Mouse (Mus musculus): ENCODE results near the gene Iqschfp.

Gene Iqschfp

DNA sequence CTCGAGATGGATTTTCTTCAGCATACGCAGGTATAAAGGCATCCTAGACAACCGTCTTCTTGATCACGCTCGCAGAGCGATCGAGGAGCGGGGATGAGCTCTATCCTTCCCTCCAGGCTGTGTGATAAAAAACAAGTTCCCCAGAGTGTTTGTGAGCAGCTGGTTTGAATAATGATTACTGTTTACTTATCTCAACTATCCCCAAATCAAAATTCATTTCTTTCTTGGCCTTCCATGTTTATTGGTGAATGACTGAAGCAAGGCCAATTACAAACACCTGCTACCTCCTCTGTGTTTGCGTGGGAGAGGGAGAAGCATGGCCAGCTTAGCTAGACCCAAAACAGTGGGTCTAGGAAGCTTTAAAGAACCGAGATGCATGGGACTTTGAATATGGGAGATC, 712.9 kb downstream of the Iqschfp start:
- no peak for DNase-seq (ENCODE audit: low spot score)

DNA sequence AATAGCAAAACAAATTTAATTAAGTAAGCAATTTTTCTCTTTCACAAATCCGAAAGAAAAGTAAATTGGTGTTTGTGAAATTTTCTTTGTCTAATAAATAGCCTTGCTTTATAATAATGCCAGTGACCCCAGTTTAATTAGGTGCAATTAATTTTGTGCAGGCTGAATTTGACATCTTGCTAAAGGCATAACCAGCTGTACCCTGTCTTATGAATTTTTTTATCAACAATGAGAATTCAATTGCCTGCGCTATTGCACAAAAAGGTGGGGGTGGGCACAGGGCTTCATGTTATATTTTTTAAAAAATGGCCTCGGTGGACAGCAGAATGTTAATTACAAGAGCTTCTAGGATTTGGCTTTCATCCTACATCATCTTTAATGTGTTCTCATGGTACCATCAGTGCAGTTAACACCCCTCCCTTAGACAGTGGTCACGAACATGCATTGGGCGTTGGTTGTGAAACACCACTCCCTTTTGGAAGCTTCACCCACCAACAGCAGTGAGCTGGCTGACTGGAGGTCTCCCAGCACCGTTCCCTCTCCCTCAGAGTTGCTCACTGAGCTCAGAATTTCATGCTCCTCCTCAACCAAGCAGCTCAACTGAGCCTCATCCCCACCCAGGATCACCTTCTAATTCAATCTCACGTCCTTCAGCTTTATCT, 714.0 kb downstream of the Iqschfp start:
- DNase-seq (ENCODE audit: low spot score) = no peak

DNA sequence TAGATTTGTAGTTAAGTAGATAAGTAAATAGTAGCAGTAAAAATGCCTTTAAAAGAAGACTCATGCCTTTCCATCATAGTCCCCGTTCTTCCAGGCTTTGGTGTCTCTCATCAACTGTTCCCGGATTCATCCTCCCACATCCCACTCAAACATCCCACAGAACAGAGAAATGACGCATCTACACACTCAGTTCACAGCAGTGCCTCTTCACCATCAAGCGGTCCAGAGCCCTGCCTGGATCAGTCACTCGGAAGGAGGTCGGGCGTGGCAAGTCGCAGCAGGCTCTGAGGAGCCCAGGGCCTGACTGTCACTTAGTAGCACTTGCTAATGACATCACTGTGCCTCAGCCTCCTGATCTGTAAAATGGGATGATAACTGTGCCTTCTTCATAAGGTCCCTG, 714.7 kb downstream of the Iqschfp start:
- DNase-seq (ENCODE audit: low spot score) = no peak

GRCm38 (mm10) chr3:68607336-68607735, 715.3 kb downstream of the Iqschfp start:
- no peak for DNase-seq (ENCODE audit: low spot score)

- DNase-seq (ENCODE audit: low spot score) = no peak
Observed at GRCm38 (mm10) chr3:68608848-68609497, 716.9 kb downstream of the Iqschfp start.

DNA sequence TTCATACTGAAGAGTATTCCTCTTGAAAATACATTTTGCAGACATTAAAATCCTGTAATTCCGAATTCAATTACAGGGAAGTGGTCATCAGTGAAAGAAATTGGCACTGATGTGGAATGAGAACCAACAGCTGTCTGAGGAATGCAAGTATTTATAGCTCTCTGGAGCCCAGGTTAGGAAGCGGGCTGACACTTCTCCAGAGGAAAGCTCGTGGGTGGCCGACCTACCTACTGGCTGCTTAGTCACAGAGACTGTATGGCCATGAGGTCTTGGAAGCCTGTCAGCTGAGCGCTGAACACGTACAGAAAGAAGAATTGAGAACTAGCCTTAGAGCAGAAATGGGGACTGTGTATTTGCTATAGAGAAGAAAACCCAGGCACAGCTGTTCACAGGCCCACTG, 718.0 kb downstream of the Iqschfp start:
- DNase-seq (ENCODE audit: low spot score) = no peak

- DNase-seq (ENCODE audit: low spot score) = no peak
Observed at GRCm38 (mm10) chr3:68610598-68611261, 718.7 kb downstream of the Iqschfp start.

DNA sequence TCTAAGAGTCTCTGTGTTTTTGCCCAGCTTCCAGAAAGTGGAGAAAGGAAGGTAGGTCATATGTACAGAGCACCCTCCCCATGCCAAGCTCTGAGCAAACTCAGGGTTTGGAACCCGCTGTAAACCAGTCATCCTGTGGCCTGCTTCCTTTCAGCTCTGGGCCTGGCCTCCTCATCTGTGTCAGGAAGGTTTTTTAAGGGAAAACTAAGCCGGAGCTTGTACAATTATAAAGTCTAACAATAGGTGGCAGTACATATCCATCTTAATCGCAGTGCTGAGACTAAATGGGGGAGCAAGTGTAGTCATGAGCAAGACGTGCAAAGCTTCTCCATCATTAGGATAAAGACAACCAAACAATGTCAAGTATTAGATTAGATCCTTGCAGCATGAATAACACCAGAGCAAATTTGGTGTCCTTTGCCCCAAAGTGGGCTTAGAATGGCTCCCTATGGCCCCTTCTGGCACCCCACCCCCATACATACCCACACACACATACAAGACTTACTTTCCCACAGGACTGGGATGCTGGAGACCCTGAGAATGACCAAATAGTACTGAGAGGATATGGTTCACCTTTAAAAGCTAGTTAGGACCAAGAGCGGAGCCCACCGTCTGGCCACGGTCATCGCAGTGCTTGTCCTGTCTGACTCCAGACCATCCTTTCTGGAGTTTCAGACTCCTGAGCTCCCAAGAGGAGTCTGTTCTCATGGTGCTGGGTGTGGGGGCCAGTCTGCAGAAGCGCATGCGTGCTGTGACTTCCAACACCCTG, 723.2 kb downstream of the Iqschfp start:
- peak; percentile 47 for DNase-seq (ENCODE audit: low spot score)

GRCm38 (mm10) chr3:68616363-68616762, 724.3 kb downstream of the Iqschfp start:
- no peak for DNase-seq (ENCODE audit: low spot score)

DNA sequence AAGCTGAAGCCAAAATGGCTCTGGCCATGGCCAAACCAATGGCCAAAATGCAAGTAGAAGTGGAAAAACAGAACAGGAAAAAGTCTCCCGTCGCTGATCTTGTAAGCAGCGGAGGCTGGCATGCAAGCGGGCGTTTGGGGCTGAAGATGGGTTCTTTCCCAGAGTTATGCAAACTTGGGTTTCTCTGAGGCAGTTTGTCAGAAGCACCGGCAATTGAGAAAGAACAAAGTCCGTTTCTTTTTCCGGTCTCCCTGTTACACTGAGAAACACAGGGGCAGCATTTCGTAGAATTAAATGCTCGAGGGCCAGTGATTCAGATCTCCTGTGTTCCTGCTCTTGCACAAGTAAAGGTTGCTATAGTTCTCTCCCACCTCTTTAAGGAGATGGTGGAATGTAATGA, 725.7 kb downstream of the Iqschfp start:
- DNase-seq (ENCODE audit: low spot score) = no peak

- DNase-seq (ENCODE audit: low spot score) = no peak
Observed at GRCm38 (mm10) chr3:68619097-68619496, 727.1 kb downstream of the Iqschfp start.

DNA sequence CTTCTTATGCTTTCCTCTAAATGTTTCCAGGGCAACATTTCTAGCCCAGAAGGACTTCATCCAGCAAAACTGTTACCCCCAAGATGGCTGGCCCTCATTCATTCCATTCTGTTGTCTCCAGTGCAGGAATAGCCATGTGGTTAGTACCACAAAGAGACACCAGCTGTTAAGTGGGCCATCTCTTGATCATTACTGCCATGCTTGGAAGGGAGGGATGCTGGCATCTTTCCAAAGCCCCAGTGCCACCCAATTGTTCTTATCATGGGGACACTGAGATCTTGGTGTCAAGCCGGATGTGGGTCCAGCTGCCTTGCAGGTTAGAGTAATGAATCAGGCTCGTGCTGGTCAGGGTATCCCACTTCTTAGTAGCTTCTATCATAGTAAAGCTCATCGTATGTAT, 729.9 kb downstream of the Iqschfp start:
- DNase-seq (ENCODE audit: low spot score) = no peak

GRCm38 (mm10) chr3:68623036-68623435, 731.0 kb downstream of the Iqschfp start:
- DNase-seq (ENCODE audit: low spot score) = no peak

GRCm38 (mm10) chr3:68624471-68624870, 732.4 kb downstream of the Iqschfp start:
- no peak for DNase-seq (ENCODE audit: low spot score)

DNA sequence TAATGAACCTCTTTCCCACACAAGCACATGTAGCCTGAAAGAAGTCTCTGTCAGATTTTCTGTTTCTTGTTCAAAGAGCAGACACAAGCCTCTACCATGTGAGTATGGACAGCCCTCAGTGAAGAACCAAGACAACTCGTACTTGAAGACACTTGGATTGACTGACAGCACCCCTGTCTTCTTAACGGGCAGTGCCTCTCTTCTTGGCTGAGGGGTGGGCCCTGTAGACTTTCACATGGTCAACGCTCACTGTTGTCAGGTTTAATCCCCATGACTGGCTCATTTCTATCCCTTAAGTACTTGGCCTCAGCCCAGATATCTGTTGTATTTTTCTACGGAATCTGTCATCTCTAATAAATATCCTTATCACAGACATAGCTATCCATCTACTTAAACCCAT, 738.2 kb downstream of the Iqschfp start:
- no peak for DNase-seq (ENCODE audit: low spot score)

DNA sequence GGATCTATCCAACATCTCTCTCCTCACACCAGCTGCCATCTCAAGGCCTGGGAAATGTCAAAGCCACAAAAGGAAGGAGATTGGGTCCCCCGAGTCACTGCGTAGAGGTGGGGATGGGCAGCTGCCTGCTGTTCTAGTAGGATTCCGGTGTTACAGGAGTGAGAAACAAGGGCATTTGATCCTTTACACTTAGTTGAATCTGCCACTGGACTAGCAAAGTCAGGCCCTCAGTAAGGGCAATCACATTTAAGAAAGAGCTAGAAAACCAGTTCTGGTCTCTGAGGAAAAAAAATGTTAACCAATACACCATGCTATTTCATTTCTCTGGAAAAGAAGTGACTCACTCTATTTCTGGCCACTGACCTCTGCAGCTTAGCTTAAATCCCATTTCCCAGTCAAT, 738.8 kb downstream of the Iqschfp start:
- no peak for DNase-seq (ENCODE audit: low spot score)

GRCm38 (mm10) chr3:68632714-68633113, 740.7 kb downstream of the Iqschfp start:
- no peak for DNase-seq (ENCODE audit: low spot score)

GRCm38 (mm10) chr3:68633577-68633976, 741.5 kb downstream of the Iqschfp start:
- no peak for DNase-seq (ENCODE audit: low spot score)

DNA sequence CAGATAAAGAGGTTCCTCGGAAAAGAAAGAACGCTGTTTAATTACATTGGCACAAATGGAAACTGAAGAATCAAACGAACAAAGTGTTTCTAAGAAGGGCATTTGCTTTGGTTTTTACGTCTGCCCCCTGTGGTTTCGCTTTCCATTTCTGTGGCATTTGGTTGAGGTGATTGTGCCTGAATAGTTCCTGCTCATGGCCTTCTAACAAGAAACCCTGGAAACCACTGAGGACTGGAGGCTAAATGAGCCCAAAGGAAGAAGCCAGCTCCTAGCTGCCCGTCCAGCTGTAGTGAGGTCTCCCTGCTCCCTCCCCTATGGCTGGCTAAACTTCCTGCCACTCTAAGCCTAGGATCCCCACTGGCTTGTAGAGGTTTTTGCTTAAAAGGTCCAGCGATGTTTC, 745.9 kb downstream of the Iqschfp start:
- no peak for DNase-seq (ENCODE audit: low spot score)

GRCm38 (mm10) chr3:68638703-68639102, 746.7 kb downstream of the Iqschfp start:
- no peak for DNase-seq (ENCODE audit: low spot score)

- DNase-seq (ENCODE audit: low spot score) = no peak
Observed at GRCm38 (mm10) chr3:68642935-68643334, 750.9 kb downstream of the Iqschfp start.

DNA sequence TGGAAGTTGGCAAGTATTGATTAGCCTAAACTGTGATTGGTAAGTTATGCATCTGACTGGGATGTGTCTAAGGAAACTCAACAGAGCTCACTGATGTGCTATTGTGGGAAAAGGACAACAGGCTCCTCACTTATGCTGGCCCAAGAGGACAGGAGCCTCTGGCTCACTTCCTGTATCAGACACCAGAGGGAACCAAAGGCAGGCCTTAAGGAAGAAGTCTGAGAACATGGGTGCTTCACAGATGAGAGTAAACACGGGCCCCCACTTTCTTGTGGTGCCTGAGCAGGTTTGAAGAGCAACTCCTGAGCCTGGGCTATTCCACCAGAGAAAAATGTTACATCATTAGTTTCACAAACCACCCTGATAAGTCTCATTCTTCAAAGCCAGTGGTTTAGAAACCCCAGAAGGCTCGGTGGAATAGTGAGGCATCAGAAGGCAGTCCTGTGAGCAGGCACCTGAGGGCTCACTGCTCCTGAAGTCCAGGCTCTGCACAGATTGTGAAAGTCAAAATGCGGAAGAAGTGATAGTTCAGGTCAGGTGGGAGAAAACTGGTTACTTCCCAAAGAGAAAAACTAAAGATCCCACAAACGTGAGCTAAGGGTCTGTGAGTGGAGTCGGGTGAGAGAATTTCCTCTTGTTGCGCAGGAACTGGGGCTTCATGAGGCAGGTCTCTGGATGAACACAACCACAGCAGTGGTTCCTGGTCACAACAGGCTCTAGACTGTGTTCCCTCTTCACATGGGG, 754.5 kb downstream of the Iqschfp start:
- no peak for DNase-seq (ENCODE audit: low spot score)
